Mouse (Mus musculus): ENCODE measurements at regions not wholly inside any gene's neighbourhood (a gene's known extent, or its start where the extent isn't known, plus 50 kb on each side); places are given as distances from the start of the nearest gene placed in this dataset.

GRCm38 (mm10) chr13:37504373-37504772 lies 159.4 kb downstream of the Ly86 start:
- TF ChIP-seq CTCF (IDR thresholded peaks at IDR 0.05; ENCODE audit: extremely low read depth, insufficient read depth, insufficient read length, insufficient replicate concordance) = no peak
- no peak for TF ChIP-seq POLR2A (IDR thresholded peaks at IDR 0.05; ENCODE audit: low read depth, low read length)
